Mouse (Mus musculus): ENCODE results near the gene Pum2. TPM values are rescaled to one million over a fixed set of nuclear protein-coding genes. Genes with fewer than 3 reads are reported as not detected.
"Not testable (repeated sequence)": the region's sequence is repeated elsewhere in the genome, so short reads cannot be mapped to it uniquely, and the experiment has no call there.

Gene Pum2
- total RNA-seq, 1 experiment from 2014 or later = 209 TPM

DNA sequence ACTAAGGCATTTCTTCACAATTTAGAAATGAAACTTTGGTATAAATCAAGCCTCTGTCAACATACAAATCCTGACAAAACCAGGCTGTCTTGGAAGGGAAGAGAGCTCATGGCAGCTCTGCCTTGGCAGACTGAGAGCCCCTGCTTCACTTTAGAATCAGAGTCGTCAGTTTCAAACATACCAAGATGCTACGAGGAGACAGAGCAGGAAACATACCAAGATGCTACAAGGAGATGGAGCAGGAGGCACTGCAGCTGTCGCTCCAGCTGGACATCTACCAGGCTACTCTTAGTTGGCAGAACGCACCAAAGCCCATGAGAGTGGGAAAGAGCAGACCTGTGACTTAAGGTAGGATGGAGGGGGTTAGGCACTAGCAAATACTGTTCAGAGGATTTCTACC lies 11.2 kb upstream of the Pum2 start:
- no peak for ATAC-seq (ENCODE audit: extremely low read depth, insufficient number of reproducible peaks, low FRiP score, poor library complexity, severe bottlenecking)

DNA sequence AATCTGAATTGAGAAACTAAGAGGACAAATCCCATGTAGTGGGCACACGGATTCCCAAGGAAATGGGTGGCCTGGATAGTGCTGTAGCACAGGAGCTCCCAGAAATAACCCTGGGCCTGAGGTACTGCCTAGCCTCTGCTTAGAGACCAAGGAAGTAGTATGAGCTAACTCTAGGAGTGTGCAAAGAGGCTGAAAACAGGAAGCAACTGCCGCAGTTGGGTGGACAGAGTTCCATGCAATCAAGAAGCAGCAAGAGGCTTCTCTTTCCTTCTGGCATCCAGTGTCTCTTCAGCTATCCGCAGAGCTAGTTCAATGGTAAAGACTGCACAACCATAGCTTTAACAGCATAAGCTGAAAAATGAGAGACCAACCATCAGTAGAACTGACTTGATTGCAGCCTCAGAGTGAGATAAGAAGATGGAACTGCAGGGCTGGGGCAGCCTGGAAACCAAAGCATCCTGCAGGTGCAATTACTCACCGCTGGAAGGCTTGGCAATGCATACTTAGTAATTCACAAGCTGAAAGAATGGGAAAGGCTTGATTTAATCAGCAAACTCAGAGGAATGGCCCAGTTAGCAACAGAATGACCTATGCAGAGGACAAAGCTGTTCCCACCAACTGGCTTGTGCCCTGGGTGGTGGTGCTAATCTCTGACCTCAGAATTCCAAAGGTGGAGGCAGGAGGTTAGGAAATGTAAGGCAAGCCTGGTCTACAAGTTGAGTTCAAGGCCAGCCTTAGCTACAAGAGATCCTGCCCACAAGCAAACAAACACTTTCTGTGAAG lies 6.3 kb upstream of the Pum2 start:
- ATAC-seq (ENCODE audit: extremely low read depth, insufficient number of reproducible peaks, low FRiP score, poor library complexity, severe bottlenecking) = peak; percentile 67; the same call in 1 of the 2 replicates

DNA sequence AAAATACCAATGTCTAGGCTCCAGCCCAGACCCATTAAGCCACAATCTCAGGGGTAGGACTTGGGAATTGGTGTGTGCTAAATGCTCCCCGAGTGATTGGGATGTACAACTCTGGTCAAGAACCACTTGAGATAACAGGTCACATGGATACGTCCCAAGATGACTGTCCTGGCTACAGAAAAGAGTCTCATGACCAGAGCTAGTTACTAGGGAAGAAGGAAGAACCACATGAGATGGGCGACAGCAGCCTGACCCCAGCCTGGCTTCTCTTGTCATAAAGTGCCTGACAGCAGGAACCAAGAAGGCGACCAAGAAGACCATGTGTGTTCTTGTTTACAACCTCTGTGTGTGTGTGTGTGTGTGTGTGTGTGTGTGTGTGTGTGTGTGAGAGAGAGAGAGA lies 4.5 kb upstream of the Pum2 start:
- ATAC-seq (ENCODE audit: extremely low read depth, insufficient number of reproducible peaks, low FRiP score, poor library complexity, severe bottlenecking) = no peak

DNA sequence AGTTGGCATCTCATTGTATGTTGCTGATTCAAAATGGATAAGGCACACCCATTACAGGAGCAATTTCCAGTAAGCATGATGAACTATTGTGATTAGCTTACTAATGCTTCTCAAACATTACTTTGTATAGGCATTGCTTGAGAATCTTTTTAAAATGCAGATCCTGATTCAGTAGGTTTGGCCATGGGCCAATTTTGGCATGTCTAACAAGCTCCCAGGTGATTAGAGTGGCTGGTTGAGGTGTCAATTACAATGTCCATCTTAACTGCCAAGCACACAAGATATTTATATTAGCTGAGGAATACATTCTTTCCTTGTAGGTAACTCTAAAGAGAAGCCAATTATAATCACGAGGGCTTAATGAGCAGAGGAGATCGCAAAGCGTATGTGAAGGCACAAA lies 4.1 kb upstream of the Pum2 start:
- no peak for ATAC-seq (ENCODE audit: extremely low read depth, insufficient number of reproducible peaks, low FRiP score, poor library complexity, severe bottlenecking)

DNA sequence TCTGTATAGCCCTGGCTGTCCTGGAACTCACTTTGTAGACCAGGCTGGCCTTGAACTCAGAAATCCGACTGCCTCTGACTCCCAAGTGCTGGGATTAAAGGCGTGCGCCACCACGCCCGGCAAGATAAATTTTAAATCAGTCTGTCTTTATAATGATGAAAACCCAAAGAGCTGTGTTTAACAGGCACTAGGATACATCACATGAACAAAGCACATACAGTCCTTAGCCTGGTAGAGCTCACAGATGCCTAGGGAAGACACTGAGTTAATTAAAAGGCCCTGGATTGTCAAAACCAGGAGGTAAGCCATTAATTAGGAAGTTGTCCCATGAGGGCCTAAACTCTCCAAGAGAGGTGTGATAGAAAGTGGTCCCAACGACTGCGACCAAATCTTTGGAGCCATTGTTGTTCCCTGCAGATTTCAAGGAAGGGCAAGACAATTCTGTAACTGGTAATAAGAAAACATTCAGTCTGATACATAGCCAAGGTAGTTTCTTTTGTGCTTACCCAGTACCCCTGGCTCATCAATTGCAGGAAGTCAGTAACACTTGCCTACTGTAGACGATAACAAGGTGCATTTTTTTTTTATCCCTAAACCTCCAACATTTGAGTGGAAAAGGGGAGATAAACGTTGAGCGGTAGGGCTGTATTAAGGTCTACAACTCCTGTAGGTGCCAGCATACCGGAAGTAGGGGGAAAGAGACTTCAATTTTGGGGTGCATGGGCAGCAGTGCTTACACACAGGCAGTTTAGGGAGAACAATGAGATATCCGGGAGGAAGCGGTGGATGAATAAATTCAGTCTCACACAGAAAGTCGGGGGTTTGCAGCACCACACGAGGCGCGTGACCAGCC lies 587 bp upstream of the Pum2 start:
- no peak for ATAC-seq (ENCODE audit: extremely low read depth, insufficient number of reproducible peaks, low FRiP score, poor library complexity, severe bottlenecking)

DNA sequence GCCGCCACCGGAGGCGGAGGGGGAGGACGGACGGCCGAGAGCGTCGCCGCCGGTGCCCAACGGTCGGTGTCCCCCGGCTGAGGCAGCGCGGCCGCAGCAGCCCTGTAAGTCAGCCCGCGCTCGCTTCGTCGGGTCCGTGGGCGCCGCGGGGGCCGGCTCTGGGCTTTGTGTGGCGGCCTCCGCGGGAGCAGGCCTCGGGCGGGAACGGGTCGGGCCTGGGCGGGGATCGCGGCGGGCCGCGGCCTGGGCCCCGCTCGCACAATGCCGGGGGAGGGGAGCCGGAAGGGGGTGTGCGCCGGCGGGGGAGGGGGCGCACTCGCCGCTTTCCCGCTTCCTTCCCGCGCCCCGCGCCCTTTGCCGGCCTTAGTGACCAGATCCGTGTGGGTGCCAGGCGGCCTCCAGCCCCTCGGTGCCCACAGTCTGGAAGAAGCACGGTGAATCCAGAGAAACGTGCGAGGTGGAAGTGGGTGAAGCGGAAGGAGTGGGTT lies 487 bp downstream of the Pum2 start:
- no peak; the same call in 1 of the 2 replicates for ATAC-seq (ENCODE audit: extremely low read depth, insufficient number of reproducible peaks, low FRiP score, poor library complexity, severe bottlenecking)

DNA sequence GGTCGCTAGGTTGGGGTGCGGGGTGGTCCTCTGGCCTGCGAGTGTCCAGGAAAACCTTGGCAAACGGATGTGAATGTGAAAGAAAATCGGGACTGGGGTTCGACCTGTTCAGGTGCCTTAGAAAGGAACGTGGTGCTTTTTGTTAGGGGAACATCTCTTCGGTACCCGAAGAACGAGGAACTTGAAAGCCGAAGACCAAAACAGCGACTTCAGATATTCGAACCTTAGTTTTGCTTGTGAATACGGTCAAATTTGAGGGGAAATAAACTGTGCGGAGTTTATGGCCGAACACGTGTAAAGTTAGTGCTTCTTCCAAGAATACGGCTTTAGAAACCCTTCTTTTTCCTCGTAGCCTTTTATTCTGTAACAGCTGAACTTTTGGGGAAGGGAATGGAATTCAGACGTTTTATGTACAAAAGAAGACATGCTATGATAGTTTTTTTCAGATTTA lies 982 bp downstream of the Pum2 start:
- no peak; the same call in 1 of the 2 replicates for ATAC-seq (ENCODE audit: extremely low read depth, insufficient number of reproducible peaks, low FRiP score, poor library complexity, severe bottlenecking)

DNA sequence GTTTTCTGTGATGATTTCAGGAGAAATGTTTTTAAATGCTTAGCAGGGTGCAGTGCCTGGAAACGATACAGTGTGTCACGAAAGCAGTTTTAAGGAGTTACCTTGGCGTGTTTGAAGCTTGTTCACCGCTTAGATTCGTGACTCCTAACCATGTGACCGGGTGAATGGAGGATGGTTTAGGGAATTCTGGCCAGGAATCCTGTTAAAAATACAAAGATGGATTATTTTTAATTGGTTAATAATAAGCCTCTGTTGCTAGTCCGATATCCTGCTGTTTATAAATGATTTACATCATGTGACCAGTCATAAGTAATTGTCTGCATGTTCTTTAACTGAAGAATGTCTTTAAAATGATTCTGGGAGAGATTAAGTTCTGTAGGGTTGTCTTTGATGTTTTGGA lies 1.4 kb downstream of the Pum2 start:
- ATAC-seq (ENCODE audit: extremely low read depth, insufficient number of reproducible peaks, low FRiP score, poor library complexity, severe bottlenecking) = no peak

DNA sequence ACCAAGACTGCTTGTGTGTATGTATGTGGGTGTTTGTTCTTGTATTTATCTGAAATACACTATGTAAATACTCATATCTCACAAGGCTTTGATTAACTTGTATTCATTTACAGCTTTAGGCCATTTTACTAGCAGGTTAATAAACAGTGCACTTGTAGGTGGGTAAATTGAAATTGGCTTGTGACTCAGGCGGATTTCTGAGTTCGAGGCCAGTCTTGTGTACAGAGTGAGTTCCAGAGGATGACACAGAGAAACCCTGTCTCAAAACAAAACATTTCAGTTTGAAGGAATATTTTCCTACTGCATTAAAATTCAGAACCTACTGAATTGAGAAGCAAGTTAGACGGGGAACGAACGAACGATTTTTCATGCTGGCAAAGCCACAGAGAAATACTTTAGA lies 2.4 kb downstream of the Pum2 start:
- ATAC-seq (ENCODE audit: extremely low read depth, insufficient number of reproducible peaks, low FRiP score, poor library complexity, severe bottlenecking) = no peak

DNA sequence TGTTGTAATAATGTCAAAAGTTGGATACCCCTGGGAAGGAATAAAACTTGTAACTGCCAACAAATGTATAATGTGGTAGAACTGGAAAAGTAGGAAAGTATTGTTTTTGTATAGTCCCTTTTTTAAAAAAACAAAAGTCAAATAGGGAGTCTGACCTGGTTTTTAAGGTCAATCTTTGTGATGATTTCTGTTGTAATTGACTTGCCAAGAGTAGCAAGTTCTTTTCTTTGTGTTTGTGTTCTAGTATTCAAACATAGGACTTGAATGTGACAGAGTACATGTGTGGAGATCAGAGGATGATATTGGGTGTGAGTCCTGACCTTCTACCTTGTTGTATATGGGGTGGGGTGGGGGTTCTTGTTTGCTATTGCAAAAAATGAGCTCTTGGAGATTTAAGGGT lies 4.0 kb downstream of the Pum2 start:
- no peak for ATAC-seq (ENCODE audit: extremely low read depth, insufficient number of reproducible peaks, low FRiP score, poor library complexity, severe bottlenecking)

DNA sequence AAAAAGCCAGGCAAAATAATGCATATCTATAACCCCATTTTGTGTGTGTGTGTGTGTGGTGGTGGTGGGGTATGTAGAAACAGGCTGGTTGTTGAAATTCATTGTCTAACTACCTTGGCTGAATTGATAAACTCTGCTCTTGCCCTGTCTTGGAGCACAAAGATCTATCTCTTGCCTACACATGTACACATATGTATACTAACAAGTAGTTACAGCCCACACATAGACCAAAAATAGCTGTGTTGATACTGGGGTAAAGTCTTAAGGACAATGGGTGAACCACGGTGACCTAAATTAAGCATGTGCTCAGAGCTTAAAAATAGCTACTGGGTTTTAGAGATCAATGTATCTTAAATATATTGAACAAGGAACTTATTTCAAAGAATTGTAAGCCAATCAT lies 10.3 kb downstream of the Pum2 start:
- no peak for ATAC-seq (ENCODE audit: extremely low read depth, insufficient number of reproducible peaks, low FRiP score, poor library complexity, severe bottlenecking)

DNA sequence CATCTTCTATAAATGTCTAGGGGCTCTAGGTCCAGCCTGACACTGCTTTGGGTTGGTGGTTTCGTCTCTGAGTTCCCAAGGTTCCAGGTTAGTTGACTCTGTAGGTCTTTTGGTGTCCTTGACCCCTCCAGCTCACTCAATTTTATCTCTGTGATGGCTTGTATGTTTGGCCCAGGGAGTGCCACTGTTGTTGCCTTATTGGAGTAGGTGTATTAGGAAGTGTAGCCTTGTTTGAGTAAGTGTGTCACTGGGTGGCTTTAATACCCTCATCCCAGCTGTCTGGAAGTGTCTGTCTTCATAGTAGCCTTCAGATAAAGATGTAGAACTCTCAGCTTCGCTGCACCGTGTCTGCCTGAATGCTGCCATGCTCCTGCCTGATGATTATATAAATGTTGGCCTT lies 11.1 kb downstream of the Pum2 start:
- ATAC-seq (ENCODE audit: extremely low read depth, insufficient number of reproducible peaks, low FRiP score, poor library complexity, severe bottlenecking) = no peak

DNA sequence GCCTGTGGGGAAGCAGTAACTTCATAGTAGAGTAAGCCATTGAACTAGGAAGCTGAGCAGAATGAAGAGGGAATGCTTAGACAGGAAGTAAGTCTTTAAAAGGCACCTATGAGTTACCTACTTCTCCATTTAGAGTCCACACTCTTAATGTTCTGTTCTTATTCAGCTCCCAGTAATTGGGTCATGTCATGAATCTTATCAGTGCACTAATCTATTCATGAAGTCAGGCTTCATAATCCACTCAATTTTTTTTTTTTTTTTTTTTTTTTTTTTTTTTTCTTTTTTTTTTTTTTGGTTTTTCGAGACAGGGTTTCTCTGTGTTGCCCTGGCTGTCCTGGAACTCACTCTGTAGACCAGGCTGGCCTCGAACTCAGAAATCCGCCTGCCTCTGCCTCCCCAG lies 15.9 kb downstream of the Pum2 start:
- ATAC-seq (ENCODE audit: extremely low read depth, insufficient number of reproducible peaks, low FRiP score, poor library complexity, severe bottlenecking) = not testable (repeated sequence)

DNA sequence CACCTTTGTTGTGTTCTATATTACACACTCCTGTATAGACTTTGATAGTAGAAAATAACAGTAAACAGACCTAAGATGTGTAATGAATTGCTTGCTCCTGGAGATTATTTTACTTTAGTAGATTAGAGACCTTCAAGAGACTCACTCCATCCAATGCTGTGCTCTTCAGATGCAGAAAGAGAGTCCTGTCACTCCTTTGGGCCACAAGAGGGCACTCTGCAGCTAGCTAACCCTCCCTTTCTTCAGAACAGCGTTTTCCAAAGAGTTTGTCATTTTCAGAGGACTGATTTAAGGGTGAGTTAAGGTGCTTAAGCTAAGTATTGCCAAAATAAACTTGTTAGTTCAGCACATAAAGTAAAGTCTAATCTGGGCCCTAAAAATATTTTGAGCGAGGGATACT lies 25.0 kb downstream of the Pum2 start:
- peak; percentile 55; the same call in 1 of the 2 replicates for ATAC-seq (ENCODE audit: extremely low read depth, insufficient number of reproducible peaks, low FRiP score, poor library complexity, severe bottlenecking)

DNA sequence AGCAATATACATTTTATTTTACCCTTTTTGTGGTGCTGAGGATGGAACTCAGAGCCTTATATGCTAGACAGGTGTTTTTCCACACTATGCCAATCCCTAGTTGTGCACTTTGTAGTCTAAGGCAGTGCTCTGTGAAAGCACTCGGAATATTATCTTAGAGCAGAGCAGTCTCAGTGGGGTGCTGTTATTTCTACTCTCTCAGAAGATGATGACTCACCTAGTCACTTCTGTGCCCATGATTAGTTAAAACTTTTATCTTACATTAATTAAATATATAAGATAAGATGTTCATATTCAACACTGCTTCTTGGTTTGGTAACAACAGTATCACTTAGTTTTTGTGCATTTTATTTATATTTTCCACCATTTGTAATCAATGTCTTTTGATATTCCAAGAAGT lies 30.1 kb downstream of the Pum2 start:
- no peak for ATAC-seq (ENCODE audit: extremely low read depth, insufficient number of reproducible peaks, low FRiP score, poor library complexity, severe bottlenecking)

DNA sequence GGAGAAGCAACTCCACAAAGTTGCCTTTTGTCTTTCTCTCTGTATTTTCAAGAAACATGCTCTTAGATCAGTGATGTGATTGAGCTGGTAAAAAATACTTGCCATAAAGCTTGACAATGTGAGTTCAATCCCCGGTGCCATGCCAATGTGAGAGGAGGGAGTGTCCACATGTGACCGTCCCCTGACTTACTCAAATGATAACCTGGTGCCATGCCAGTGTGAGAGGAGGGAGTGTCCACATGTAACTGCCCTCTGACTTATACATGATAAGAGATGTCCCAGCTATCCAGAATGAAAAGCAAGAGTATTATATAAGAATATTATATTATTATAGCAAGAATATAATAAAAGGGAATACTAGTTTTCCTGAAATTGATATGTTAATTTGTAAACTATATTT lies 34.9 kb downstream of the Pum2 start:
- no peak for ATAC-seq (ENCODE audit: extremely low read depth, insufficient number of reproducible peaks, low FRiP score, poor library complexity, severe bottlenecking)

DNA sequence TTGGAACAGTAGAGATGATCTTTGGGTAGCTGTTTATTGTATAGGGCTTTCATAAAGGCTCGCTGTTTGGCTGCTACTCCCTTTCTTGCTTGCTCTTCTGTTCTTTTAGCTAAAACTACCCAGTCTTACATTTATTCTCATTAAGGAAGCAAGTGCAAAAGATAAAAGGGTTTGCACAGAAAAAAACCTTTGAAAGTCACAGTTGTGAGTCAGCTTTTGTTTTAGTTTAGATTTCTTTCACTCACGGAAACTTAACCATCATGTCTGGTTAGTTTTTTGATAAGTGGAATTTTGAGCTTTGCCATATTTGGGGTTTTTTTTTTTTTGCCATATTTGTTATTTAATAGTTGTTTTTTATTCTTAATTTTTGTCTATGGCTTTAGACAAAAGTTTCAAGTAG lies 38.7 kb downstream of the Pum2 start:
- no peak for ATAC-seq (ENCODE audit: extremely low read depth, insufficient number of reproducible peaks, low FRiP score, poor library complexity, severe bottlenecking)

DNA sequence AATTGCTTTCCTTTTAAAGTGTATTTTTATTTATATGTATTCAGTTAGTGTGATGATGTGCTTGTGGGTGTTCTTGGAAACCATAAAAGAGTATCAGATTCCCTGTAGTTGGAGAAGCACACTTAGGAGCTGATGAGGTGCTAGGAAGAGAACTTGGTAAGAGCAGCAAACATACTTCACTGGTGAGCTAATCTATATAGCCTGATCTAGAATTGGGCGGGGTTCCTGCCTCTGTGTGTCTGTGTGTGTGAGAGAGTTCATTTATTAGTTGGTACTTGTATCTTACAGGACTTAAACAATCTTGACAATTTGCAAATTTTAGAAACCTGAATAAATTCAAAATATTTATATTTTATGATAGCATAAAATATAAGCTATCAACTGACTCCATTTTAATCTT lies 42.2 kb downstream of the Pum2 start:
- no peak for ATAC-seq (ENCODE audit: extremely low read depth, insufficient number of reproducible peaks, low FRiP score, poor library complexity, severe bottlenecking)

DNA sequence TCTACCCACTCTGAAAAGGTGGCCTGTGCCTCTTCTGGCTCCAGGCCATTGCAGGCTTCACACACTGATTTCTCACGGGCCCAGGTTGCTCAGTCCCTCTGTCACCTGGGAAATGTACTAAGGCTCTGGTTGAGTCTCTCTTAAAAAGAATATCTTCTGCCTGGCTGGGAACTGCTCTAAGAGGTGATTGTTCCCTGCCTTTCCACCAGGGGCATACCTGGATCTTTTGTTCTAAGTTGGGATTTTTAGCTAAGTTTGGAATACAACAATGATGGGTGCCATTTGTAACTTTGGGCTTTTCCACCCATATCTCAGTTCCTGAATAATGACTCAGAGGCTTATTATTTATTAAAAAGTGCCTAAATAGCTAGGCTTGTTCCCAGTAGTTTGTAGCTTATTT lies 53.0 kb downstream of the Pum2 start:
- ATAC-seq (ENCODE audit: extremely low read depth, insufficient number of reproducible peaks, low FRiP score, poor library complexity, severe bottlenecking) = no peak

DNA sequence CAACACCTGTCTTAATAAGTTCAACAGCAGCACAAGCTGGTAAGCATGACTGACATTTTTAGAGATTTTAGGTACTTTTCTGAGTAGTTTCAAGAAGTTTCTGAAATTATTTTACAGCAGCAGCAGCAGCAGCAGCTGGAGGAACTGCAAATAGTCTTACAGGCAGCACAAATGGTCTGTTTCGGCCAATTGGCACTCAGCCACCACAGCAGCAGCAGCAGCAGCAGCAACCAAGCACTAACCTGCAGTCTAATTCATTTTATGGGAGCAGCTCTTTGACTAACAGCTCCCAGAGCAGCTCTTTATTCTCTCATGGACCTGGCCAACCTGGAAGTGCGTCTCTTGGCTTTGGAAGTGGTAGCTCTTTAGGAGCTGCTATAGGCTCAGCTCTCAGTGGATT lies 54.8 kb downstream of the Pum2 start:
- ATAC-seq (ENCODE audit: extremely low read depth, insufficient number of reproducible peaks, low FRiP score, poor library complexity, severe bottlenecking) = no peak

Data from neutrophil, adult 5-6 weeks (primary cell).